Comparison of ENCODE assay signal across 9 mouse cellular contexts in genomic region chr9:42871681-42872080, GRCm38 (mm10).
DNase-seq lines count a peak whose midpoint lies in the region; ATAC-seq lines count a peak whose summit lies in the region.
"Had no signal": no experiment of that assay in that cellular context is flagged by ENCODE, and none has a peak within 500 bp of the region (broad histone marks: within the 10 kb centered on the region; RNA-seq: fewer than 3 reads in every experiment).

No protein-coding gene starts in this region.

- intact Hi-C loops in heart, postnatal 25 days (cut with DNase I), result no loop called here
- intact Hi-C loops in heart, postnatal 10 days (cut with DNase I), result no loop called here

- peak; percentile 20 to 31 for DNase-seq in heart, adult 18-20 months
- no peak for DNase-seq in heart, postnatal 25 days (ENCODE audit: low spot score)
- DNase-seq in 3T3-L1 (ENCODE audit: low read depth, low spot score), result peak; percentile 82
- peak; percentile 71 for DNase-seq in adrenal gland, adult 8-10 months
- peak; percentile 14 to 18 for DNase-seq in heart, postnatal 10 days
- no peak for DNase-seq in layer of hippocampus, adult 11-12 months (ENCODE audit: low spot score)
- no peak for DNase-seq in c-Kit-positive CD71-positive TER-119-positive erythroid progenitor cells, embryonic 14.5 days (ENCODE audit: low spot score)
- DNase-seq: thymus, adult 2 months had no signal

- no peak for ATAC-seq in CD4-positive, CD25-positive, alpha-beta regulatory T cell, adult 4 months

Comparison
In these comparisons a context has a peak if more than half of its experiments do, and no peak if none do; other contexts are left out.
1. DNase-seq: peak in heart, adult 18-20 months (2 of 2), 3T3-L1 (single experiment), adrenal gland, adult 8-10 months (single experiment) and heart, postnatal 10 days (2 of 2); none in heart, postnatal 25 days (single experiment), layer of hippocampus, adult 11-12 months (single experiment) and c-Kit-positive CD71-positive TER-119-positive erythroid progenitor cells, embryonic 14.5 days (single experiment).